28 mouse cellular contexts compared by ENCODE assay signal in the genomic region with DNA sequence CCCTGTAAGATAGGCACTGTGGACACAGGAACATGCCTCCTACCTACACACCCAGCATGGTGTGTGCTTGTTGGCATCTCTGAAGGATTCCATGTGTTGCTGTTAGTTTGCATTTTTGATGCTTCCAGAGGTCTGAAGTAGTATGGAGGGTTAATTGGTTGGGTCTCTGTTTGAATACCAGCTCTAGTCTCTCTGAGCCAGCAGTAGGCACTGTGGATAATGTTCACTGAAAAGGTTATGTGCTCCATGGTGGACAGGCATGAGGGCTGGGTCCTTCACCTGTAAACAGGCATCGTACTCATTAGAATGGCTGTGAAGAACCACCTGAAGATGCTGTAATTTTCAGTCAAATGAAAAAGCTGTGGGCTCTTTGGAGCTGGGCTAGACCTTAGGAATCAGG.
"Had no signal": no experiment of that assay in that cellular context is flagged by ENCODE, and none has a peak within 500 bp of the region (broad histone marks: within the 10 kb centered on the region; RNA-seq: fewer than 3 reads in every experiment).

No protein-coding gene starts in this region.

- ATAC-seq: forebrain, embryonic 13.5 days; forebrain, embryonic 14.5 days; forebrain, embryonic 15.5 days; forebrain, embryonic 16.5 days; forebrain, postnatal 0 days had no signal

- H3K4me2 ChIP-seq: embryonic facial prominence, embryonic 12.5 days; embryonic facial prominence, embryonic 15.5 days; forebrain, embryonic 12.5 days; forebrain, embryonic 13.5 days; forebrain, embryonic 15.5 days; heart, embryonic 11.5 days; heart, embryonic 12.5 days had no signal

- H3K9ac ChIP-seq: embryonic facial prominence, embryonic 12.5 days; embryonic facial prominence, embryonic 15.5 days; forebrain, embryonic 12.5 days; forebrain, embryonic 13.5 days; forebrain, embryonic 15.5 days; forebrain, postnatal 0 days; heart, embryonic 12.5 days had no signal

- H3K4me3 ChIP-seq: embryonic facial prominence, embryonic 12.5 days; embryonic facial prominence, embryonic 15.5 days; erythroblast, embryonic 14.5 days; forebrain, embryonic 10.5 days; forebrain, embryonic 12.5 days; forebrain, embryonic 13.5 days; forebrain, embryonic 15.5 days; gastrocnemius, adult 2 months; heart, adult 2 months; heart, embryonic 12.5 days had no signal

- H3K27ac ChIP-seq: forebrain, embryonic 10.5 days; forebrain, embryonic 12.5 days; forebrain, embryonic 13.5 days; forebrain, embryonic 15.5 days; gastrocnemius, adult 2 months; heart, adult 2 months had no signal

- H3K36me3 ChIP-seq: embryonic facial prominence, embryonic 12.5 days; embryonic facial prominence, embryonic 15.5 days; forebrain, embryonic 10.5 days; forebrain, embryonic 12.5 days; forebrain, embryonic 15.5 days; heart, embryonic 12.5 days had no signal

- H3K27me3 ChIP-seq: embryonic facial prominence, embryonic 12.5 days; embryonic facial prominence, embryonic 15.5 days; forebrain, embryonic 13.5 days; forebrain, embryonic 15.5 days; heart, embryonic 12.5 days had no signal

- DNase-seq: cerebellum, adult 2 months; cerebellum, adult 8-10 months; cerebellum, adult 9-10 months; cerebellum, adult 9-11 months; cerebellum, postnatal 10 days; cerebellum, postnatal 14 days; cerebellum, postnatal 25 days; cerebellum, postnatal 36 days; embryo, embryonic 11 days; forebrain, postnatal 0 days; gastrocnemius, adult 2 months; gastrocnemius, postnatal 10 days; gastrocnemius, postnatal 14 days; gastrocnemius, postnatal 25 days; gastrocnemius, postnatal 36 days; heart, adult 18-20 months; heart, adult 2 months had no signal

- H3K9me3 ChIP-seq: embryonic facial prominence, embryonic 12.5 days; embryonic facial prominence, embryonic 15.5 days; forebrain, embryonic 10.5 days; forebrain, embryonic 12.5 days; forebrain, embryonic 13.5 days; forebrain, embryonic 15.5 days; heart, embryonic 12.5 days had no signal
